Mouse (Mus musculus): ENCODE measurements around the gene Hecw2. TPM values are rescaled to one million over a fixed set of nuclear protein-coding genes. Genes with fewer than 3 reads are reported as not detected.

The Hecw2 gene
- total RNA-seq, 1 experiment from 2014 or later, result 13.2 TPM

GRCm38 (mm10) chr1:53978514-53978831, 216.5 kb downstream of the Hecw2 start:
- DNase-seq, result peak; percentile 54

DNA sequence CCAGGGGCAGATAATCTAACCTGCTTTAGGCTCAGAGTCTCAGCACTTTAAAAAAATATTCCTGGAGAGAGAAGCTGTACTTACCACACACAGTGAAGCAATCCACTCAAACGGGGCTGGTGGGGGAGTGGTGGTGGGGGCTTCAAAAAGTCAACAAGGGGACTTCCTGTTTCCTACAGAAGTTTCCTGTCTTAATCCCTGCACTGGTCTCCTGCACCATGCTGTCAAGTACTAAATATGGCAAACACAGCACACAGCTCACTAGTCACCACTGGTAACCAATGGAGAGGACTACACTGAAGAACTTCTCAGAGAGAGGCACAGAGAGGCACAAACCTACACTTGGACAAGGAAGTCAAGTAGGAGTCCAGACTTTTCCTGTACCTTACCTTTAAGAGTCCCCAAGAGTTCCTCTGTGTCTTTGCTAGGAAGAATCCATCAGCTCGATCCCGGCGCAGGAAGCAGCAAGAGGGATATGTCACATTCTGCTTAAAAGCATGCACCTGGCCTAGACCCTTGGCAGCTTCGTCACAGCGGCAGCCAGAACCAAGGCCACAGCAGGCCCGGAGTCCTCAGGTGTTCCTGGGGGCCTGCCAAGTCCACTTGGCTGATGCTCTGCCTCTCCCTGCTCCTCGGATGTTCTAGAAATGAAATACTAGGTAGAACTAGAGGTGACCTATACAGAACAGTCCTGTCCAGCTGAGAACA, 217.0 kb downstream of the Hecw2 start:
- DNase-seq, result no peak

DNA sequence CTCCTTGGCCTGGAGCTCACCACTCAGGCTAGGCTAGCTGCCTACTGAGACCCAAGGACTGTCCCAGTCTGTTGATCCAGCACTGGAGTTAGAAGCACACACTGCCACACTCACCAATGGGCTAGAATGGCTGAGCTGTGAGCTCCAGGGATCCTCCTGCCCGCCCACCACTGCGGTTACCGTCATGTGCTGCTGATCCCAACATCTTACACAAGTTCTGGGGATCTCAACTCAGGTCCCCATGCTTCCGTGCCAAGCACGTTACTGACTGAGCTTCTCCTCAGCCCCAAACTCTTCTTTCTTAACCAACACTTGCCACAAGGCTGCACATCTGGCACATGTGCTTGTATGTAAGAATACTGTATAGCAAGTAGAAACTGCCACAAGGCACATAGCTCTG, 218.2 kb downstream of the Hecw2 start:
- no peak for DNase-seq

DNA sequence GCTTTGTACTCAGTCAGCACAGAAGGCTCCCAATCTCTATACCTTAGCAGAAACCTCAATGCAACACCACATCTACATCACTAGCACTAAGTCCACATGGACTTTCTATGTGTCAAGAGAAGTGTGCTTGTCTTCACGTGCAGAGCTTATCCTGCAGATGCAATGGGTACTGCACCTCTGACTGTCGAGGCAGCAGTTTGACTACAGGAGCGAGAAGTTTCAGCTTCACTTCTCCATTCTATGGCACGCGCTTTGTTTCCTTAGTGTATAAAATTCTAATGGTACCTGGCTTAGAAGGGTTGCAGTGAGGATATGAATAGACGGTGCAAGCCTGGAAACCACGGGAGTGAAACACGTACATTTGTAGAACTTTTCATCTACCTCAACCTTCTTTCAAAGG, 218.9 kb downstream of the Hecw2 start:
- DNase-seq, result no peak

GRCm38 (mm10) chr1:53974941-53975340, 220.0 kb downstream of the Hecw2 start:
- peak; percentile 12 for DNase-seq

GRCm38 (mm10) chr1:53970326-53970977, 224.5 kb downstream of the Hecw2 start:
- no peak for DNase-seq

DNA sequence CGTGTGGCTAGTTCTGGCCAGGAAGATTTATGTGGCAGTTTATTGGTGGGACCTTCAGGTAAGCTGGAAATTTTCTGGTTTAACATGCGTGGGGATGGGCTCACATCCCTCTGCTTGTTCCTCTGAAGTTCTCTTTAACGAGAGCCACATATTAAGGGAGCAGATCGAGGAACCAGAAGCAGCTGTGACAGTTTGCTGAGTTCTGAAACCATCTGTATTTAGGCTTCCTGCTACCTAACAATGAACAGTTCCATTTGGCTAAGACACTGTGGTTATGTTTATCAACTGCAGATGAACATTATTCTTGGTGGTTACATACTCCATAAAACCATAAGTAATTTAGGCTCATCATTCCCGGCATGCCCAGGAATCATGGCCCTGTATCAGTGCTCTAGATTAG, 242.6 kb downstream of the Hecw2 start:
- no peak for DNase-seq

- no peak for DNase-seq
These were observed 249.2 kb downstream of the Hecw2 start for GRCm38 (mm10) chr1:53945815-53946214.

DNA sequence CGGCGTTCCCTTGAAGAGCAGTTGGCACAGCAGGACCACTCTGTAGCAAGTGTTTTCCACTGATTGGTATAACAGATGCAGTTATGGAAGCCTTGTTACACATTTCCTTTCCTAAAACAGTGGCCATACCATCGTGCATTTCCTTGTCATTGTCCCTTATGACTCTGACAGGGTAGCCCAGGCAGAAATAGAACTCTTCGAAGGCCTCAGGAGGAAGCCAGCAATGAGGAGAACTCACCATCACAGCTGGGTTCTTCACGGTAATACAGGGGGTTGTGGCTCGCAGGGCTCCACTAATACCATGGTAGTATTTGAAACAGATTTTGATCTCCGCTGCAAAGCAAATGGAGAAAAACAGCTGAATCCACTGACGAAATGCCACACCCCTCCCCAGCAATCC, 252.5 kb downstream of the Hecw2 start:
- no peak for DNase-seq

DNA sequence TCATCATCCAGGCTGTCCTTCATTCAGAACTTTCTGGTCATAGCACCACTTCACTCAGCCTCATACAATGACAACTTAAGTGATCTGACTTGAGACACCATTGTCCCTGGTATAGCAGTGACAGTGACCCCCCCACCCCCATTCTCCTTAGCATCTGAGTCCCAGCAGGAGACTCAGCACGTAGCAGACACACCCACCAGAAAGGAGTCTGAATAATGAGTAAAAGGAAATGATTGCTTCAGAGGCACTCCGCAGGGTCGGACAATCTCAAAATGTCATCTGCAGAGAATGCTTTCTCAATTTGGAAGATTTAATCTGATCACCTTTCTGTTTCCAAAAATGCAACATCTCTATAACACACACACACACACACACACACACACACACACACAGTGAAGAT, 253.4 kb downstream of the Hecw2 start:
- no peak for DNase-seq

- peak; percentile 44 for DNase-seq
These were observed 254.5 kb downstream of the Hecw2 start for GRCm38 (mm10) chr1:53940268-53941017.

- no peak for DNase-seq
These were observed 255.7 kb downstream of the Hecw2 start for GRCm38 (mm10) chr1:53939291-53939690.

- no peak for DNase-seq
These were observed 261.7 kb downstream of the Hecw2 start for GRCm38 (mm10) chr1:53933308-53933707.

DNA sequence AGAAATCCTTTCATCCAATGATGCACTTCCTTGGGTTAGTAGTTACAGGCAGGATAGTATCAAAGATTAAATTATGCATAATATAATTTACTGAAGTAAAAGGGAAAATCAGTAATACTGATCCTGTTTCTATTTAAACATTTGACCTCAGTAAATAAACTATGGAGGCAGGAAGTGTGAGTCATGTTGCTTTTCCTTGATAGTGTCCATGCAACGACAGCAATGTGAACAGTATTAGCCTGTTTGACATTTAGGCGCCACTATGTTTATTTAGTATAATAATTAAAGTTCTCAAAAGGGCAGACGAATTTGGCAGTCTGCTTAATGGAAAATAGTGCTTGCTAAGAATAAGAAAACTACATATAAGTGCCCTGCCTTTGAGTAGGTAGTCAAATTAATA, 263.7 kb downstream of the Hecw2 start:
- DNase-seq, result no peak

- DNase-seq, result peak; percentile 37
These were observed 267.4 kb downstream of the Hecw2 start for GRCm38 (mm10) chr1:53927605-53928004.

- no peak for DNase-seq
These were observed 269.6 kb downstream of the Hecw2 start for GRCm38 (mm10) chr1:53925149-53925901.

DNA sequence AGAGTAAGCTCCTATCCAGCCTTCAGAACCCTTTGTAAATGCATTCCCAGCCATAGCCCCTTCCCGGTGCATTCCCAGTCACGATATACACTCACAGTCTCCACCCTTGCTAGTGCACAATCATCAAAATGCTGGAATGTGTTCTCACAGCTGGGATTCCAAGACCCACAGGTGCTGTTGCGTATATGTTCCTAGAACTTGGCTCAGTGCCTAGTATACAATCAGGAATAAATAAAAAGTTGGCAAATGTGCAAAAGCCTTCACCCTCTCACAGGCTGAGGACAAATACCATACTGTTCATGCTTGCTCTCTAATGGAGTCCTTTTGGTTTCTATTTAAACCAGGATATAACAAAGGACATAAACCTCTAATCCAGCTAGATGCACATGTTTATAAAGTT, 283.1 kb downstream of the Hecw2 start:
- DNase-seq, result no peak

DNA sequence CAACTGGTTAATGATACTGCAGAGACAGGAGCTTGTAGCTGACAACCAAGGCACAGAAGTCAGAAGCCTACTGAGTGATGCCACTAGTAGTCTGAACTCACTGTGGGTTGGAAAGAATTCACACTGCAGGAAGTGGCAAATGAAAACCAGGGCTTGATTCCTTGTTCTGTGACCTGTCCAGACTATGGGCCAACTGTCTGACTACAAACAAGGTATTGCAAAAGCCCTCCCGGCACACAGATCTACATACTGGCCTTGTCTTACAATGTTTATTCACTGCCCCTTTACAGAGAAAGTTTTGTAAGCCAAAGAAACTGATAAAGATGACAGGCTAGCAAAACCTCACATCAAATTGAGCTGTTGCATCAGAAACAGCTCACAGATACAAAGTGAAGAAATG, 284.7 kb downstream of the Hecw2 start:
- no peak for DNase-seq

DNA sequence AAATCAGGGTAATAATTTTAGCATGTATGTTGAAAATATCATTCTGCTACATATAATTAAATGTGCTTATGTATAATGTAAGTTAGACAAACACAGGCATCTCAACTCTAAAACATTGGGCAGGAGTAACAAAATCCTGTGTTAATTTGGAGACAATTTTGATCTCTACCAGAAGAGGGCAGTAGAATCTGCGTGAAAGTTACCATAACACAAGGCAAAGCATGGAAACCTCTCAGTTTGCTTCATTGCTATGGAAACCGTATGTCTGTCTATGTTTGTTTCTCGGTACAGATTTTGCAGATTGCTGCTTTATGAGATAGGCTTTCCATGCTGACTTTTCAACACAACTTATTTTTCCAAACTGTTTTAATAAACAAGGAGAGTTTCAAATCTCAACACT, 285.9 kb downstream of the Hecw2 start:
- DNase-seq, result no peak

DNA sequence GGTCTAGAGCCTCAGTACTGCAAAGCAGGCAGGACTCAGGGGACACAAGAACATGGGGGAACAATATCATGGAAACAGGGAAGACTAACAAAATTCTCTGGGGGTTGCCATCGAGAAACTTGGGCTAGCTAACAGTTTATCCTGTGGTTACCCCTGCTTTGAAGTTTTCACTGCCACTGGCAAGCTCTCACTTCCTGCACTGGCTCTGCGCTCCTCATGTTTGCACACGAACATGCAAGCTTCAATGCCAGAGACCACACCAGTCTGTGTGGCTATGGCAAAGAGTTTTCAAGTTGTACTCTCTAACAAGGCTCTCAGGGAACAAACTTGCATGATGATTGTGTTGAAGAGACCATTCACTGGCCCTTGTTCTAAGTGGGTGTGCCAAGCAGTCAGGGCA, 288.8 kb downstream of the Hecw2 start:
- no peak for DNase-seq

GRCm38 (mm10) chr1:53900416-53900815, 294.6 kb downstream of the Hecw2 start:
- DNase-seq, result no peak

- no peak for DNase-seq
These were observed 300.7 kb downstream of the Hecw2 start for GRCm38 (mm10) chr1:53894299-53894698.

GRCm38 (mm10) chr1:53890380-53890779, 304.6 kb downstream of the Hecw2 start:
- no peak for DNase-seq
